Mouse (Mus musculus) liver, embryonic 14.5 days (tissue): ENCODE results near the gene Sestd1. TPM values are rescaled to one million over a fixed set of nuclear protein-coding genes. Genes with fewer than 3 reads are reported as not detected.
A peak's percentile ranks its signal among the peaks of the same experiment; 100 is the strongest.

Experiments
- ATAC-seq: fragments of 200-750 bp; cut with Nextera tagmentation; 2 replicates; pipeline ENCODE4 v1.8.0; 2017; ENCODE audit warnings: moderate number of reproducible peaks, mild to moderate bottlenecking, moderate library complexity; ENCODE audit not compliant: insufficient read depth
- DNase-seq, 3 experiments: peaks; one replicate each; pipeline ENCODE4 v3.0.0-alpha.2; 2012 to 2013; ENCODE audit warnings: low read depth in 3 of 3, low spot score in 3 of 3
- H3K27ac ChIP-seq: fragments of 300-500 bp; sonication (generic); 2 replicates; pipeline ENCODE4 v1.5.1; 2014; ENCODE audit warnings: moderate library complexity, mild to moderate bottlenecking, control low read depth, inconsistent platforms
- H3K27me3 ChIP-seq: fragments of 300-500 bp; sonication (generic); 2 replicates; pipeline ENCODE4 v1.6.1; 2014; ENCODE audit warnings: mild to moderate bottlenecking, low read length, moderate library complexity; ENCODE audit not compliant: control insufficient read depth, insufficient read depth
- H3K36me3 ChIP-seq: fragments of 300-500 bp; sonication (generic); replicated peaks from 2 replicates; pipeline ENCODE4 v1.6.1; 2014; ENCODE audit warnings: low read depth; ENCODE audit not compliant: control insufficient read depth, insufficient read depth
- H3K4me1 ChIP-seq, 2 experiments: fragments of 200-500 bp in 1 of 2; fragments of 300-500 bp in 1 of 2; sonication (generic) in 1 of 2; replicated peaks; 2 replicates each; pipeline ENCODE4 v1.6.1; 2012 to 2014; ENCODE audit warnings: antibody characterized with exemption in 1 of 2, inconsistent platforms in 1 of 2, low read length in 1 of 2; ENCODE audit not compliant: control insufficient read depth in 2 of 2, insufficient read depth in 2 of 2
- H3K4me2 ChIP-seq: fragments of 300-500 bp; sonication (generic); 2 replicates; pipeline ENCODE4 v1.6.1; 2014; ENCODE audit warnings: low read depth, mild to moderate bottlenecking, control low read depth, moderate library complexity
- H3K4me3 ChIP-seq, 2 experiments: fragments of 200-500 bp in 1 of 2; fragments of 300-500 bp in 1 of 2; sonication (generic) in 1 of 2; 2 replicates each; pipeline ENCODE4 v1.5.1; 2012 to 2014; ENCODE audit warnings: low read depth in 2 of 2, low read length in 2 of 2, mild to moderate bottlenecking in 2 of 2, control low read depth in 1 of 2, inconsistent platforms in 1 of 2, moderate library complexity in 1 of 2; ENCODE audit not compliant: insufficient read depth in 1 of 2
- H3K9ac ChIP-seq: fragments of 300-500 bp; sonication (generic); replicated peaks from 2 replicates; pipeline ENCODE4 v1.6.1; 2014; ENCODE audit warnings: mild to moderate bottlenecking, control low read depth, moderate library complexity
- H3K9me3 ChIP-seq: fragments of 300-500 bp; sonication (generic); 2 replicates; pipeline ENCODE4 v1.6.1; 2016; ENCODE audit warnings: low read length, mixed read lengths; ENCODE audit not compliant: control insufficient read depth
- CTCF ChIP-seq: IDR thresholded peaks from 2 replicates; pipeline ENCODE4 v1.5.1; 2016; ENCODE audit warnings: antibody characterized with exemption, low read depth, control low read depth
- EP300 ChIP-seq: IDR thresholded peaks from 2 replicates; pipeline ENCODE4 v1.6.1; 2016; ENCODE audit warnings: antibody characterized with exemption, low read depth
- WGBS: fragments of 180-500 bp; shearing (Covaris S2); extraction: QIAGEN DNeasy Blood & Tissue Kit; methylation state at CpG from one replicate; pipeline ENCODE4 v1.1.7; 2014; ENCODE audit not compliant: insufficient replicate concordance; 5-methylcytosine and 5-hydroxymethylcytosine counted together
- polyA plus RNA-seq, 2 experiments: library from polyadenylated mRNA; depleted of rRNA in 1 of 2; stranded (reverse) in 1 of 2; unstranded in 1 of 2; fragments of >200 nt; fragmentation: Nextera tagmentation in 1 of 2; extraction: Ambion mirVana in 1 of 2; gene quantifications; 2 replicates each; pipeline versions ENCODE4 v1.2.1 to v1.2.3; 2012 to 2014

Gene Sestd1
- polyA plus RNA-seq, 2 experiments = 0.46 to 0.48 TPM

DNA sequence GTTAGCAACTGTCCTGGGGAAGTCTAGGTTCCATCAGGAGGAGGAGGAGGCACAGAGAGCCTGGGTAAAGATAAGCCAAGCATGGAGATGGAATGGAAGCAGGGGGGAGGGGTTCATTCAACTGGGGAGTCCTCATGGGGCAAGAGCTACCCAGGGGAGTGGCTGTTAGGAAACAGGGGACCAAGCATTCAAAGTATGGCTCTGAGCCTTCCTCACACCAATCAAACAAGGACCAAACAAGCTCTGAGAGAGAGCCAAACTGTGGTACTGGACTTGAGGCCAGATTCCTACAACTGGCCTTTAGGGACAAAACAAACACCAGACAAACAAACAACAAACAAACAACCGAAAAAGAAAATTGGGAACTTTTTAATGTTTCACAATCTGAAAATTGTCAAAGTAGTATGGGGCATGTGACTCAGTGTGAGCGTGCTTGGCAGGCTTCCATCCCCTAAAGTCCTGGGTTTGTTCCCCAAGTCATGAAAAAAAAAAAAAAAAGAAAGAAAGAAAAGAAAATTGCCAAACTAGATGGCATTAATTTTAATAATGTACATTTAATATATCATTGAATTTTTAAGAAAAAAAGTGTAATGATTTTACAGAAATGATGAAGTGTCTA, 4.0 kb upstream of the Sestd1 start:
- no peak for DNase-seq
- no peaks in the 10 kb centered on the region for H3K4me1 ChIP-seq
- no peaks in the 10 kb centered on the region for H3K36me3 ChIP-seq
- no peak overlapping the region for H3K4me3 ChIP-seq
- no peak overlapping the region for H3K9ac ChIP-seq
- H3K9me3 ChIP-seq = no peaks in the 10 kb centered on the region
- TF ChIP-seq EP300 = no peak
- no peak for TF ChIP-seq CTCF
- ATAC-seq = no peak
- no peak overlapping the region for H3K4me2 ChIP-seq
- 56% methylated on average over 2 of the region's 2 CpGs for whole genome bisulfite sequencing
- peaks cover 17% of the 10 kb centered on the region for H3K27me3 ChIP-seq
- no peak overlapping the region for H3K27ac ChIP-seq

DNA sequence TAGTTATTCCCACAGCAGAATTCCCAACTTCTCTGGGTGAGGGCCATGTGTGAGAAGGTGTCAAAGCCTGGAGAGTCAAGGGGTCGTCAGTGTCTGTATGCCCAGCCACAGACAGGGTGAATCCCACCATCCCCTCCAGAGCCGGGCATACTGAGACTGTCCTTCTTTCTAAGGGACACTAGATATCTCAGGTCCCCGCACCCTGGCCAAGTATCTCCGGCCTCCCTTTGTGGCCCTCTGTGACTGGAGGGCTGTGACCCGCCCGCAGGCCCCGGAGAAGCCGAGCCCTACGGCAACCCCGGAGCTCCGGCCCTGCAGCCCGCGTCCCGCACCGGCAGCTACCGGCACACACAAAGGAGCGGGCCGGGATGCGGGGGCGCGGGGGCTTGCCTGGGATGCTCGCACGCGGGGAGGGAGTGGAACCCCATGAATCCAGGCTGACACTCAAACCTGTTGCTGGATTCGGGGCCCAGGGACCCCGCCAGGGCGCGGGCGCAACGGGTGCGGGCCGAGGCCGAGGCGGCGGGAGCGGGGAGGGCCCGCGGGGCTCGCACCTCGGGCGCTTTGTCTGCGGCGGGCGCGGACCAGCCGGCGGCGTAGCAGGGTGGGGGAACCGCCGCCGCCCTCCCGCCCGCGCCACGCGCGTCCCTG, 406 bp downstream of the Sestd1 start:
- no peaks in the 10 kb centered on the region for H3K36me3 ChIP-seq
- H3K27me3 ChIP-seq = peaks cover 17% of the 10 kb centered on the region
- H3K9ac ChIP-seq = no peak overlapping the region; the same call in 1 of the 2 replicates
- H3K4me2 ChIP-seq = peak overlapping the region; percentile 66
- H3K9me3 ChIP-seq = no peaks in the 10 kb centered on the region
- H3K4me3 ChIP-seq = peak overlapping the region; percentile 50 to 61
- H3K4me1 ChIP-seq = peaks cover 0 to 4% of the 10 kb centered on the region in 2 experiments; a peak in 1 of 4 replicates
- ATAC-seq (peak; percentile 21; the same call in 1 of the 2 replicates), DNase-seq (no peak)
- WGBS = 2% methylated on average over 40 of the region's 57 CpGs
- TF ChIP-seq CTCF (no peak), EP300 (no peak)
- no peak overlapping the region for H3K27ac ChIP-seq

DNA sequence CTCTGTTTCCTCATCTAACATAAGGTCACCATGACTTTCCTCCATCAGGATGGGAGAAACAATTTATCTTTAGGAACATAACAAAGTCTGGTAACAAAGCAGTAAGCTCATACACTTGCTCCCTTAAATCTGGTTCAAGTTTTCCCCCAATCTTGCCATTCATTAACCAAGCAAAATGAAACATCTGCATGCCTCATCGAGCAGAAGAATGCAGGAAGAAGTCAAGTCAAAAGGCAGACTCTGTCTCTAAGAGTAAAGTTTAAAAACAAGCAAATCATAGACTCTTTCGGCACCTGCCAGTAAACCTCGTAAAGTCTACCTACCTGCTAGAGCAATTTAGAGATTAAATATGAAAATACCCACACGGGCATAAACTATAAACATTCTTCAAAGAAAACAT, 3.1 kb downstream of the Sestd1 start:
- Histone ChIP-seq H3K9ac (no peak overlapping the region), H3K4me2 (no peak overlapping the region), H3K27me3 (peaks cover 17% of the 10 kb centered on the region), H3K9me3 (no peaks in the 10 kb centered on the region), H3K4me1 (peaks cover 0 to 4% of the 10 kb centered on the region in 2 experiments; a peak in 1 of 4 replicates), H3K36me3 (no peaks in the 10 kb centered on the region), H3K27ac (no peak overlapping the region), H3K4me3 (no peak overlapping the region)
- DNase-seq = no peak
- TF ChIP-seq CTCF = no peak
- no peak for TF ChIP-seq EP300
- WGBS = 60% methylated on average over 4 of the region's 4 CpGs
- no peak for ATAC-seq

DNA sequence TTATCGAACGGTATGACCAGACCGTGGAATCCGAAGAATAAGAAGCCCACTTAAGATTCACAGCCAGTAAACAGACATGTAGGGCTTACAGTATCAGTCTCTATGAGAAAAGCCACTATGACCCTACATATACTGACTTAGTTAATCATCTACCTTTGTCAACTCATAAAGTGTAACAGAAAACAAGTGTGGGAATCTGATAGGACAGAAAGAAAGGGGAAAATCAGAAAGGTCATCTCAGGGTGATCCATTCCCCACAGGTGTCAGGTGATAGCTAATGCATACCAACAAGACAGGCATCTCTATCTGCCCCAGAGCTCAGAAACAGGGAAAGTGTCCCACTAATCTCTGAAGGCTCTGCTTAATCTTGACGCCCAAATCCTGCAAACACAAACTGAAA, 4.5 kb downstream of the Sestd1 start:
- Histone ChIP-seq H3K36me3 (no peaks in the 10 kb centered on the region), H3K9ac (no peak overlapping the region), H3K27me3 (peaks cover 13% of the 10 kb centered on the region), H3K4me2 (no peak overlapping the region), H3K4me3 (no peak overlapping the region), H3K9me3 (no peaks in the 10 kb centered on the region), H3K27ac (no peak overlapping the region), H3K4me1 (peaks cover 0 to 4% of the 10 kb centered on the region in 2 experiments; a peak in 1 of 4 replicates)
- DNase-seq (no peak), ATAC-seq (no peak)
- 72% methylated on average over 5 of the region's 5 CpGs for WGBS
- TF ChIP-seq EP300 (no peak), CTCF (no peak)

DNA sequence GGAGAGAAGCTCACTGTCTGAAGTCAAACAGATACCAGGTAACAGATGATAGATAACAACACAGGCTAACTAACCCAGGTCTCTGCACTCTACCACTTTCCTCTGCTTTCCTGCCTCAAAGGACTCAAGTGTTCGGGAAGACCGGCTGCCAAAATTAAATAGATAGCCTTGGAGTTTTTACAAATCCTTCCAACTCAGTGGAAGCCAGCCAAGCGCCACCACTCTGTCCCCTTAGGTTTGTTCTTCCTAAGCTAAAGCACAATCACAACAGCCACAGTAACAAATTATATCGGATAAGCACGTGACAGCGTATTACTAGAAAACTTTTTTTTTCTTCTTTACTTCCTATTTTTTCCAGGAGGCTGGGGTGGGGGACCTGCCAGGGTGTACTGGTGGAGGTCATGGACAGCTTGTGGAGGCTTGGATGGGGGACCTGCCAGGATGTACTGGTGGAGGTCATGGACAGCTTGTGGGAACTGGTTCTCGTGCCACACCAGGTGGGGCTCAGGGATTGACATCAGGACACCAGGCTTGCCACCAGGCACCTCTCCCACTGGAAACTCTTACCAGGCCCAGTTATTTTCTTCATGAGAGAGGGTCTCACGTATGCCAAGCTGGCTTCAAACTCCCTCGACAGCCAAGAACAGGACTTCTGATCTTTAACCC, 5.3 kb downstream of the Sestd1 start:
- H3K4me3 ChIP-seq = no peak overlapping the region
- WGBS = 59% methylated on average over 9 of the region's 9 CpGs
- DNase-seq = no peak
- no peak for TF ChIP-seq EP300
- TF ChIP-seq CTCF = no peak
- H3K27ac ChIP-seq = no peak overlapping the region
- peaks cover 6% of the 10 kb centered on the region for H3K27me3 ChIP-seq
- no peaks in the 10 kb centered on the region for H3K36me3 ChIP-seq
- peaks cover 0 to 4% of the 10 kb centered on the region in 2 experiments; a peak in 1 of 4 replicates for H3K4me1 ChIP-seq
- H3K9ac ChIP-seq = no peak overlapping the region
- no peak for ATAC-seq
- H3K9me3 ChIP-seq = no peaks in the 10 kb centered on the region
- H3K4me2 ChIP-seq = no peak overlapping the region
